Mouse (Mus musculus) hindbrain, embryonic 14.5 days (tissue): ENCODE data around the gene Pus3. TPM values are rescaled to one million over a fixed set of nuclear protein-coding genes. Genes with fewer than 3 reads are reported as not detected.
"Not testable (repeated sequence)": the region's sequence is repeated elsewhere in the genome, so short reads cannot be mapped to it uniquely, and the experiment has no call there.

Source experiments
- ATAC-seq: fragments of 200-750 bp; cut with Nextera tagmentation; 2 replicates; pipeline ENCODE4 v1.8.0; 2017; ENCODE audit warnings: moderate number of reproducible peaks, mild to moderate bottlenecking, moderate TSS enrichment, moderate library complexity; ENCODE audit not compliant: low FRiP score
- DNase-seq: peaks from one replicate; pipeline ENCODE4 v3.0.0-alpha.2; 2015; ENCODE audit warnings: low spot score
- H3K27ac ChIP-seq: fragments of 300-500 bp; sonication (generic); 2 replicates; pipeline ENCODE4 v1.5.1; 2014; ENCODE audit warnings: mild to moderate bottlenecking, moderate library complexity
- H3K27me3 ChIP-seq: fragments of 300-500 bp; sonication (generic); 2 replicates; pipeline ENCODE4 v1.6.1; 2014; ENCODE audit warnings: mild to moderate bottlenecking, low read length, mixed read lengths; ENCODE audit not compliant: control insufficient read depth, insufficient read depth
- H3K36me3 ChIP-seq: fragments of 300-500 bp; sonication (generic); replicated peaks from 2 replicates; pipeline ENCODE4 v1.6.1; 2014; ENCODE audit not compliant: control insufficient read depth, insufficient read depth
- H3K4me1 ChIP-seq: fragments of 300-500 bp; sonication (generic); replicated peaks from 2 replicates; pipeline ENCODE4 v1.6.1; 2014; ENCODE audit warnings: antibody characterized with exemption, low read length, mixed read lengths; ENCODE audit not compliant: control insufficient read depth, insufficient read depth
- H3K4me2 ChIP-seq: fragments of 300-500 bp; sonication (generic); replicated peaks from 2 replicates; pipeline ENCODE4 v1.6.1; 2014; ENCODE audit warnings: mild to moderate bottlenecking, moderate library complexity
- H3K4me3 ChIP-seq: fragments of 300-500 bp; sonication (generic); replicated peaks from 2 replicates; pipeline ENCODE4 v1.5.1; 2014; ENCODE audit warnings: mild to moderate bottlenecking, low read length
- H3K9ac ChIP-seq: fragments of 300-500 bp; sonication (generic); 2 replicates; pipeline ENCODE4 v1.6.1; 2014
- H3K9me3 ChIP-seq: fragments of 300-500 bp; sonication (generic); 2 replicates; pipeline ENCODE4 v1.6.1; 2016; ENCODE audit warnings: low read length; ENCODE audit not compliant: control insufficient read depth
- WGBS: fragments of 180-500 bp; shearing (Covaris S2); extraction: QIAGEN DNeasy Blood & Tissue Kit; methylation state at CpG from one replicate; pipeline ENCODE4 v1.1.7; 2014; 5-methylcytosine and 5-hydroxymethylcytosine counted together
- polyA plus RNA-seq: library from polyadenylated mRNA; unstranded; fragments of >200 nt; fragmentation: Nextera tagmentation; extraction: Ambion mirVana; gene quantifications from 2 replicates; pipeline ENCODE4 v1.2.1, GENCODE M21; 2014

The Pus3 gene
- polyA plus RNA-seq, 1 experiment from 2014 or later = 15.6 TPM

- Histone ChIP-seq H3K4me2 (no peak overlapping the region), H3K9ac (no peak overlapping the region), H3K9me3 (no peaks in the 10 kb centered on the region), H3K4me3 (no peak overlapping the region), H3K27me3 (no peaks in the 10 kb centered on the region), H3K36me3 (no peaks in the 10 kb centered on the region), H3K4me1 (no peaks in the 10 kb centered on the region), H3K27ac (no peak overlapping the region)
- DNase-seq (no peak), ATAC-seq (no peak)
- WGBS = 72% methylated on average over 8 of the region's 8 CpGs
Measured at GRCm38 (mm10) chr9:35607647-35608405, 49.4 kb downstream of the Pus3 start.

GRCm38 (mm10) chr9:35611841-35612240 lies 53.4 kb downstream of the Pus3 start, which contains the start of gene Pate4:
Pate4 (minus strand) TSS chr9:35611941.
- no peaks in the 10 kb centered on the region for H3K4me1 ChIP-seq
- no peak within 1 kb of the TSS for H3K4me3 ChIP-seq
- H3K4me2 ChIP-seq = no peak within 1 kb of the TSS
- no peaks in the 10 kb centered on the region for H3K9me3 ChIP-seq
- no peak within 1 kb of the TSS for H3K27ac ChIP-seq
- ATAC-seq = no peak
- DNase-seq = no peak
- 60% methylated on average over 1 of the region's 1 CpGs for WGBS
- no peaks in the 10 kb centered on the region for H3K27me3 ChIP-seq
- H3K36me3 ChIP-seq = no peaks in the 10 kb centered on the region
- no peak within 1 kb of the TSS for H3K9ac ChIP-seq

GRCm38 (mm10) chr9:35614005-35614404 lies 55.6 kb downstream of the Pus3 start:
- Histone ChIP-seq H3K9ac (no peak overlapping the region), H3K27me3 (no peaks in the 10 kb centered on the region), H3K27ac (no peak overlapping the region), H3K4me3 (no peak overlapping the region), H3K9me3 (no peaks in the 10 kb centered on the region), H3K4me1 (no peaks in the 10 kb centered on the region), H3K4me2 (no peak overlapping the region), H3K36me3 (no peaks in the 10 kb centered on the region)
- ATAC-seq (no peak), DNase-seq (no peak)
- WGBS = 38% methylated on average over 2 of the region's 2 CpGs

- not testable (repeated sequence) for H3K9ac ChIP-seq, H3K27ac ChIP-seq, H3K4me3 ChIP-seq, H3K4me1 ChIP-seq, DNase-seq, H3K4me2 ChIP-seq, H3K9me3 ChIP-seq, ATAC-seq, H3K36me3 ChIP-seq, H3K27me3 ChIP-seq
- WGBS = 77% methylated on average over 2 of the region's 2 CpGs
Measured at GRCm38 (mm10) chr9:35616784-35617183, 58.4 kb downstream of the Pus3 start.

Other genes with a start within 250 kb of the Pus3 start
- gene Cdon, start 137.5 kb upstream of the Pus3 start, polyA plus RNA-seq = 3.1 and 5.0 TPM in 2 replicates
- gene Gm1113, start 40.3 kb upstream of the Pus3 start, polyA plus RNA-seq = not detected in 2 replicates
- 29.3 and 31.8 TPM in 2 replicates for gene Ddx25, start 67 bp upstream of the Pus3 start, polyA plus RNA-seq
- 0.47 TPM in 2 replicates for gene Pate2, start 11.7 kb downstream of the Pus3 start, polyA plus RNA-seq
- gene Hyls1, start 11.8 kb downstream of the Pus3 start, polyA plus RNA-seq = 14.4 and 18.2 TPM in 2 replicates
- not detected in 2 replicates for gene Pate4, start 53.3 kb downstream of the Pus3 start, polyA plus RNA-seq
- gene Pate3, start 89.6 kb downstream of the Pus3 start, polyA plus RNA-seq = not detected in 2 replicates
- gene Pate1, start 128.8 kb downstream of the Pus3 start, polyA plus RNA-seq = not detected in 2 replicates
- not detected in 2 replicates for gene Gm17677, start 182.5 kb downstream of the Pus3 start, polyA plus RNA-seq
- gene Gm17727, start 219.5 kb downstream of the Pus3 start, polyA plus RNA-seq = not detected in 2 replicates
- gene Gm27235, start 231.5 kb downstream of the Pus3 start, polyA plus RNA-seq = not detected in 2 replicates
- not detected in 2 replicates for gene D730048I06Rik, start 231.5 kb downstream of the Pus3 start, polyA plus RNA-seq